Mouse (Mus musculus): ENCODE results near the gene Bend3. TPM values are rescaled to one million over a fixed set of nuclear protein-coding genes. Genes with fewer than 3 reads are reported as not detected.

The Bend3 gene
- polyA plus RNA-seq, 1 experiment: 4.3 TPM

DNA sequence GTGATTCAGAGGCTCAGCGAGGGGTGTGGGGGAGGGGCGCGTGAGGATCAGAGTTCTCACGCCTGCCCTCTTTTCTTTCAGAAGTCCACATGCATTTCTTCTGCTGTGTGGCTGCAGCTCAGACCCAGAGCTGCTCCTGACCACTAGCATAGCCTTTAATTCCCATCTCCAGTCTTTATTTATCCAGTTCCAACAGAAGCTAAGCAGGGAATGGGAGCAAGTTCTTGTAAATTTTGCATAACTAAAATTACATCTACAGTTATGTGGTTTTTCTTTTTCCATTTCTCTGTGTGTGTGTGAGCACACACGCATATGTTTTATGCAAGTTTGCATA is 26.0 kb upstream of the Bend3 start:
- H3K27ac ChIP-seq (ENCODE audit: insufficient read depth, low read length): no peak overlapping the region
- no peak overlapping the region for H3K4me3 ChIP-seq (ENCODE audit: insufficient read depth, low read length)
- no peak for TF ChIP-seq POLR2A (IDR thresholded peaks at IDR 0.05; ENCODE audit: extremely low read depth, insufficient read depth, low read length)
- no peak for TF ChIP-seq CTCF (IDR thresholded peaks at IDR 0.05; ENCODE audit: extremely low read depth, insufficient read depth, low read length)
- no peaks in the 10 kb centered on the region for H3K4me1 ChIP-seq (ENCODE audit: control insufficient read depth, insufficient read depth, low read length)

- Histone ChIP-seq H3K4me3 (ENCODE audit: insufficient read depth, low read length) (no peak overlapping the region), H3K27ac (ENCODE audit: insufficient read depth, low read length) (no peak overlapping the region), H3K4me1 (ENCODE audit: control insufficient read depth, insufficient read depth, low read length) (no peaks in the 10 kb centered on the region)
- TF ChIP-seq POLR2A (IDR thresholded peaks at IDR 0.05; ENCODE audit: extremely low read depth, insufficient read depth, low read length) (no peak), CTCF (IDR thresholded peaks at IDR 0.05; ENCODE audit: extremely low read depth, insufficient read depth, low read length) (no peak)
These were observed 24.4 kb upstream of the Bend3 start for GRCm38 (mm10) chr10:43454219-43454618.

DNA sequence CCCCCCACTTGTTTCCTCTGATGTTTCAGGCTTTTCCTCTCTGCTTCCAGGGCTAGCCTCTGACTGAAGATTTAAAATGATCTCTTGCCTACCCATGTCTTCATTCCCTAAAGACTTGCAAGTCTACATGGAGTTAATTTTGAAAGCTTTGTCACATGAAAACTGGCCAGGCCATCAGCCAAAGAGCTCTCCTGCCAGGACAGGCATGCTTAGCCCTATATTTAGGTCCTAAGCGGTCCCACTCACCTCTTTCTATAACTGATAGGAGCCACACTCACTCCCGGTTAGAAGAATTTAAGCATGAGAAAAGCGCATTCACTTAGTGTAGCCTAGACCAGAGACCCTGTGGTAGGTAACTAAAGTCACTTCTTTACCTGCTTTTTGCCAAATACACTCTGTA is 24.0 kb upstream of the Bend3 start:
- no peak overlapping the region for H3K27ac ChIP-seq (ENCODE audit: insufficient read depth, low read length)
- H3K4me1 ChIP-seq (ENCODE audit: control insufficient read depth, insufficient read depth, low read length): no peaks in the 10 kb centered on the region
- no peak overlapping the region for H3K4me3 ChIP-seq (ENCODE audit: insufficient read depth, low read length)
- no peak for TF ChIP-seq CTCF (IDR thresholded peaks at IDR 0.05; ENCODE audit: extremely low read depth, insufficient read depth, low read length)

DNA sequence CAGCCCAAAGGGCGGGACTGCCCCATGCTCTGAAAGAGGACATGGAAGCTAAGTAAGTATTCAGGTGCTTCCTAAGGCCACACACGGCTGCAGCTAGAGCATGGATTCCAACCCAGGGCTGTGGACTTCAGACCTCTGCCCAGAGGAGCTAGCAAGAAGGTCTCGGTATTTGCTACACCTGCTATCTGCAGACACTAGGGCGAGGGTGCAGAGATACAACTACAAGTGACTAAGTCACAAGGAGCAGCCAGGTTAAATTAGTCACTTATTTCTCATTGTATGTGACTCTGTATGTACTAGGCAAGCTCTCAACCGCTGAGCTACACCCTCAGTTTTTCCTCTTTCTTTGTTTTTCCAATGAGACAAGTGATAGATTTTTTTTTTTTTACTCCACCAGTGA is 15.8 kb upstream of the Bend3 start:
- Histone ChIP-seq H3K4me3 (ENCODE audit: insufficient read depth, low read length) (no peak overlapping the region), H3K27ac (ENCODE audit: insufficient read depth, low read length) (no peak overlapping the region), H3K4me1 (ENCODE audit: control insufficient read depth, insufficient read depth, low read length) (no peaks in the 10 kb centered on the region)
- TF ChIP-seq POLR2A (IDR thresholded peaks at IDR 0.05; ENCODE audit: extremely low read depth, insufficient read depth, low read length): no peak
- TF ChIP-seq CTCF (IDR thresholded peaks at IDR 0.05; ENCODE audit: extremely low read depth, insufficient read depth, low read length): no peak

DNA sequence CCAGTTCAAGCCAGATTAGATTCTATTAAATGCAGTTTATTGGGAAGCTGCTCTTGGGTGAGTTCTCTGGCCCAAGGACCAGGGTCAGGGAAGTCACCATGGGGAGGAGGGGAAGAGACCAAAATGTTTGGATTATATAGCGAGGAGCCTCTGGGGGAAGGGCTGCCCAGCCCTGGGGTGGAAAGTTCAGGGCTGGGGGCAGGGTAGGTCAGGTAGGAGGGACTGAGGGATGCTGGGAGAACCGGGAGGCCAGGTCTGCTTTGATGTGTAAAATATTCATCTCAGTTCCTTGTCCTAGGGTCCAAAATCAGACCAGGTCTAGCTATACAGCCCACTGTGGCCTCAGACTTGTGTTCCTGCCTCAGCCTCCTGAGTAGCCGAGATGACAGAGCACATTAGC is 15.4 kb upstream of the Bend3 start:
- H3K4me3 ChIP-seq (ENCODE audit: insufficient read depth, low read length): no peak overlapping the region
- no peaks in the 10 kb centered on the region for H3K4me1 ChIP-seq (ENCODE audit: control insufficient read depth, insufficient read depth, low read length)
- TF ChIP-seq CTCF (IDR thresholded peaks at IDR 0.05; ENCODE audit: extremely low read depth, insufficient read depth, low read length) (no peak), POLR2A (IDR thresholded peaks at IDR 0.05; ENCODE audit: extremely low read depth, insufficient read depth, low read length) (no peak)
- no peak overlapping the region for H3K27ac ChIP-seq (ENCODE audit: insufficient read depth, low read length)

- no peak overlapping the region for H3K4me3 ChIP-seq (ENCODE audit: insufficient read depth, low read length)
- H3K27ac ChIP-seq (ENCODE audit: insufficient read depth, low read length): no peak overlapping the region
- no peak for TF ChIP-seq POLR2A (IDR thresholded peaks at IDR 0.05; ENCODE audit: extremely low read depth, insufficient read depth, low read length)
- TF ChIP-seq CTCF (IDR thresholded peaks at IDR 0.05; ENCODE audit: extremely low read depth, insufficient read depth, low read length): no peak
- H3K4me1 ChIP-seq (ENCODE audit: control insufficient read depth, insufficient read depth, low read length): no peaks in the 10 kb centered on the region
These were observed 12.4 kb upstream of the Bend3 start for GRCm38 (mm10) chr10:43466223-43466622.

DNA sequence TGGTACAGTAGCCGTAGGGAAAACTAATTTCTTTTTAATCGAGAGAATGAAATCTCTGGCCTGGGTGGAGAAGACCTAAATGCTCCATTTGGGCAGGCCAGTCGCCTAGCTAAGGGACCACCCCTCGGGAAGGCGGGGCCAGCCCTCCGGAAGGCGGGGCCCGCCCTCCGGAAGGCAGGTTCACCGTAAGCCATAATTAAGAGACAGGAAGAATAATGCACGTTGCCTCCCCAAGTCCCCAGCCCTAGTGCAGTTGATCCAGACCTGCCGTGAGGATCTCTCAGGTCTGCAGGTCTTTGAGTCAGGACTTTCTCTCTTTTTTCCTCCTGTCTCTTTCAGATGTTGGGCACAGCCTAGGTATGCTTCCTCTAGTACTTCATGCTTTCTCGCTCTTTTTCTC is 11.0 kb upstream of the Bend3 start:
- TF ChIP-seq CTCF (IDR thresholded peaks at IDR 0.05; ENCODE audit: extremely low read depth, insufficient read depth, low read length) (no peak), POLR2A (IDR thresholded peaks at IDR 0.05; ENCODE audit: extremely low read depth, insufficient read depth, low read length) (no peak)
- no peaks in the 10 kb centered on the region for H3K4me1 ChIP-seq (ENCODE audit: control insufficient read depth, insufficient read depth, low read length)
- H3K4me3 ChIP-seq (ENCODE audit: insufficient read depth, low read length): no peak overlapping the region
- H3K27ac ChIP-seq (ENCODE audit: insufficient read depth, low read length): no peak overlapping the region

GRCm38 (mm10) chr10:43468293-43468692 is 10.3 kb upstream of the Bend3 start:
- H3K4me3 ChIP-seq (ENCODE audit: insufficient read depth, low read length): no peak overlapping the region
- no peaks in the 10 kb centered on the region for H3K4me1 ChIP-seq (ENCODE audit: control insufficient read depth, insufficient read depth, low read length)
- no peak overlapping the region for H3K27ac ChIP-seq (ENCODE audit: insufficient read depth, low read length)
- no peak for TF ChIP-seq CTCF (IDR thresholded peaks at IDR 0.05; ENCODE audit: extremely low read depth, insufficient read depth, low read length)
- TF ChIP-seq POLR2A (IDR thresholded peaks at IDR 0.05; ENCODE audit: extremely low read depth, insufficient read depth, low read length): no peak

DNA sequence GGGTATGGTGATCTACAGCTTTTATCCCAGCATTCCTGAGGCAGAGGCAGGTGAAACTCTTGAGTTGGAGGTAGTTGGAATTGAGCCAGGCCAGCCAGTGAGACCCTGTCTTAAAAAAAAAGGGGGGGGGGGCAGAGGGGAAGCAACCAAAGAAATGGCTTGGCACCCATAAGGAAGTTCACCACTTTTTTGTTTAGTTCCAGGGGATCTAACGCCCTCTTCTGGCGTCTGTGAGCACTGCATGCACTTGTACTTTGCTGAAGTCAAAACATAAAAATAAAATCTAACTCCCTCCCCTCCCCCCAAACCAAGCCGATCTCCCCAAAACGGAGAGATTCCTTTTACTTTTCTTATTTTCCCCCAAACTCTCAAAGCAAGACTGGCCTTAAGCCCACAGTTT is 3.3 kb upstream of the Bend3 start:
- Histone ChIP-seq H3K4me3 (ENCODE audit: insufficient read depth, low read length) (no peak overlapping the region), H3K4me1 (ENCODE audit: control insufficient read depth, insufficient read depth, low read length) (peaks cover 4% of the 10 kb centered on the region; the same call in 1 of the 2 replicates), H3K27ac (ENCODE audit: insufficient read depth, low read length) (no peak overlapping the region)
- TF ChIP-seq CTCF (IDR thresholded peaks at IDR 0.05; ENCODE audit: extremely low read depth, insufficient read depth, low read length) (peak; percentile 43), POLR2A (IDR thresholded peaks at IDR 0.05; ENCODE audit: extremely low read depth, insufficient read depth, low read length) (no peak)

DNA sequence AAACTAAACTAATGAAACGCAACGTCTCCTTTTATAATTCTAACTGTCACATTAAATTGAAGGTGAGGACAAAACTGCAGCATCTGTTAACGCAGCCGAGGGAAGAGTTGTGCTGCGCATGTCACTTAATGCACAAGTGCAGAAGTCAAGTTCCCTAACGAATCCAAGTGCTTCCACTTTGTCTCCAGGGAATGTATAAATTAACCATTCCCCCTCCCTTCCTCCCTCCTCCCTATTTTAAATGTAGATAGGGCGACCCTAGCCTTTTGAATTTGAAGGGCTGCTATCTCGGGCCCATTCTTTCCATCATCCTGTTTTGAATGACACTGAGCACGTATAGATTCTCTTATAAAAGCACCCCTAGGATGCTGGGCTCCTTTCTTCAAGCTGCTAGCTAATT is 1.2 kb upstream of the Bend3 start:
- H3K27ac ChIP-seq (ENCODE audit: insufficient read depth, low read length): no peak overlapping the region
- peak overlapping the region; percentile 53 for H3K4me3 ChIP-seq (ENCODE audit: insufficient read depth, low read length)
- no peak for TF ChIP-seq POLR2A (IDR thresholded peaks at IDR 0.05; ENCODE audit: extremely low read depth, insufficient read depth, low read length)
- TF ChIP-seq CTCF (IDR thresholded peaks at IDR 0.05; ENCODE audit: extremely low read depth, insufficient read depth, low read length): no peak
- peaks cover 4% of the 10 kb centered on the region; the same call in 1 of the 2 replicates for H3K4me1 ChIP-seq (ENCODE audit: control insufficient read depth, insufficient read depth, low read length)

All from cortical plate, adult 2 months (tissue).